Mouse (Mus musculus): ENCODE data around the gene Mlec. TPM values are rescaled to one million over a fixed set of nuclear protein-coding genes. Genes with fewer than 3 reads are reported as not detected.

The Mlec gene
- 101 TPM for polyA plus RNA-seq (2017; shearing (Covaris generic))

GRCm38 (mm10) chr5:115158040-115158983 is at the start of gene Mlec:
Gene Mlec, minus strand, starts transcription at chr5:115158179.

GRCm38 (mm10) chr5:115193669-115194625 is 36.0 kb upstream of the Mlec start, which contains the start of gene Cabp1:
Gene Cabp1, minus strand, starts transcription at chr5:115194381.

GRCm38 (mm10) chr5:115134234-115135165 is 23.5 kb downstream of the Mlec start, which contains the start of gene Unc119b:
Gene Unc119b, minus strand, starts transcription at chr5:115134975.

GRCm38 (mm10) chr5:115118961-115119570 is 38.9 kb downstream of the Mlec start, which contains the start of gene Acads:
Gene Acads, minus strand, starts transcription at chr5:115119346.

GRCm38 (mm10) chr5:115098195-115098594 is 59.8 kb downstream of the Mlec start, which contains the start of gene Gm10401:
Gene Gm10401, minus strand, starts transcription at chr5:115098295.

Other genes starting within 250 kb of the Mlec start
- gene Oasl1, start 234.9 kb downstream of the Mlec start, polyA plus RNA-seq (2017; shearing (Covaris generic)), result 5.1 TPM
- gene 2210016L21Rik, start 216.0 kb downstream of the Mlec start, polyA plus RNA-seq (2017; shearing (Covaris generic)), result 34.7 TPM
- 0.15 TPM for gene Hnf1a, start 187.1 kb downstream of the Mlec start, polyA plus RNA-seq (2017; shearing (Covaris generic))
- 64.1 TPM for gene Sppl3, start 147.0 kb downstream of the Mlec start, polyA plus RNA-seq (2017; shearing (Covaris generic))
- not detected for gene Gm10401, start 59.9 kb downstream of the Mlec start, polyA plus RNA-seq (2017; shearing (Covaris generic))
- gene Acads, start 38.8 kb downstream of the Mlec start, polyA plus RNA-seq (2017; shearing (Covaris generic)), result 20.8 TPM
- gene Unc119b, start 23.2 kb downstream of the Mlec start, polyA plus RNA-seq (2017; shearing (Covaris generic)), result 38.8 TPM
- gene Cabp1, start 36.2 kb upstream of the Mlec start, polyA plus RNA-seq (2017; shearing (Covaris generic)), result not detected
- gene Pop5, start 77.7 kb upstream of the Mlec start, polyA plus RNA-seq (2017; shearing (Covaris generic)), result 216 TPM
- 168 TPM for gene Rnf10, start 114.7 kb upstream of the Mlec start, polyA plus RNA-seq (2017; shearing (Covaris generic))
- gene Coq5, start 121.5 kb upstream of the Mlec start, polyA plus RNA-seq (2017; shearing (Covaris generic)), result 44.7 TPM
- gene Dynll1, start 142.8 kb upstream of the Mlec start, polyA plus RNA-seq (2017; shearing (Covaris generic)), result 316 TPM
- 72.7 TPM for gene Srsf9, start 169.0 kb upstream of the Mlec start, polyA plus RNA-seq (2017; shearing (Covaris generic))
- gene Gatc, start 183.0 kb upstream of the Mlec start, polyA plus RNA-seq (2017; shearing (Covaris generic)), result 9.4 TPM
- 33.6 TPM for gene Triap1, start 183.0 kb upstream of the Mlec start, polyA plus RNA-seq (2017; shearing (Covaris generic))
- gene Cox6a1, start 190.8 kb upstream of the Mlec start, polyA plus RNA-seq (2017; shearing (Covaris generic)), result 471 TPM

All from naive thymus-derived CD4-positive, alpha-beta T cell, adult 5 months (primary cell).